Mouse (Mus musculus): ENCODE data around the gene Timm10b. TPM values are rescaled to one million over a fixed set of nuclear protein-coding genes. Genes with fewer than 3 reads are reported as not detected.
A peak's percentile ranks its signal among the peaks of the same experiment; 100 is the strongest.

The Timm10b gene
- total RNA-seq, 2 experiments from 2014 or later = 67.4 to 73.7 TPM

DNA sequence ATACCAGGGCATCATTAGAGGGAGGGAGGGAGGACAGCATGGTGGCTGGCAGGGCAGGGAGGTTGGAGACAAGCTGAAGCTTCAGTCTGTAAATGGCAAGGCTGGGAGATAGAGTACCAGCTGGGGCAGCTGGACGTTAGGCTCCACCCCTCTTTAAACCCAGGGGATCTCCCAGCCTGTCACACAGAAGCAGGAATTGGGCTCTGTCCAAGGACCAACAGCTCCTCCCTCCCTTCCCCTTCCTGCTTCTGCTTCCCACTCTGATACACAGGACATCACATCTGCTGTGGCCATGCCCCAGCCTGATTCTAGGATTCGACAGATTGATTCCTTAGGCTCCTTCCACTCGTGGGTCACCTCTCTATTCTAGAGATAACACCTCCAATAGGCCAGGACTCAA, 11.2 kb upstream of the Timm10b start:
- TF ChIP-seq CTCF (conservative IDR thresholded peaks at IDR 0.05) = no peak
- Histone ChIP-seq H3K27ac (peak overlapping the region; percentile 75), H3K4me3 (peak overlapping the region; percentile 1; the same call in 1 of the 2 replicates)
- DNase-seq (ENCODE audit: low spot score in 2 of 2) = peak; percentile 34 to 60

DNA sequence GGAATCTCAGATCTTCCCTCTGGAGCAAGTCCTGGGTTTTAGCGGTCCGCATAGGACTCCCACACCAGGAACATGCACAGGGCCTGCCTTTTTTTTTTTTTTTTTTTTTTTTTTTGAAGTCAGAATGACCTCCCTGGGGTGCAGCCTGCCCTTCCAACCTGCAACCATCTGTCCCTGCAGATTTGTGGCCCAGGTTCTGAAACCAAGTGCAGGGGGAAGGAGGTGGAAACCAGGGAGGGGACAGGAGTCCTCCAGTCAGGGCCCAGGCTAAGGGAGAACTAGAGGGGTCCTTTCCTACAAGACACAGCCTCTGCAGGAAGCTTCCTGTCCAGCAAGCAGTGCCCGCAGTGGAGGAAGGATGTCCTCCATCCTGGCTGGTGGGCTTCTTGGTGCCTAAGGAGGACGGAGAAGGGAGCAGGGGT, 7.3 kb upstream of the Timm10b start:
- peak overlapping the region; percentile 97 for H3K27ac ChIP-seq
- no peak for DNase-seq (ENCODE audit: low spot score in 2 of 2)
- peak overlapping the region; percentile 89 for H3K4me3 ChIP-seq
- no peak for TF ChIP-seq CTCF (conservative IDR thresholded peaks at IDR 0.05)

DNA sequence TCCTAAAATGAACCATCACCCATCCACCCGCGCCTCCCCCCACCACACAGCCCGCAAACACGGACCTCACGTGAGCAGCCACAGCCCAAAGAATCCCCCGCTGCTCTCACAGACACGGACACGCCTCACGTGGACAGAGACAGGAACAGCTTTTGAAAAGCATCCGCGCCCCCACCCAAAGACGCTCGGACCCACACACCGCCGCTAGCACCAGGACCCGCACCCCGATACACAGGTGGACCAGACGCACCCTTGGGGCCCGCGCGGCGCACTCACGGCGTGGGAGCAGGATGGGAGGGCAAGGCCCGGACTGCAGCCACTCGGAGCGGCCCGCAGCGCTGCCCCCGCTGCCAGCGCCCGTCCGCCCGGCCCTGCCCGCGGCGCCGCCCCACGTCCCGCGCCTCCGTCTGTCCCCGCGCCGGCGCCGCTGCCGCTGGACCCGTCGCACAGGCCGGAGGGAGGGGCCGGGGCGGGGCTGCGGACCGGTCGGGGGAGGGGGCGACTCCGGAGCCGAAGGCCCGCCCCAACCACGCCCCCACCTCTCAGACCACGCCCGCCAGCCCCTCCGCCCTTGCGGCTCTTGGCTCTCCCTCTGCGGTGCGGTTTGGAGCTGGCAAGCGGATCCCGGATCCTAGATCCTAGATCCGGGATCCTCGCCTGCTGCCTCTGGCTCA, 6.6 kb upstream of the Timm10b start, which contains the start of gene Trim3:
TSS of gene Trim3 (minus strand) at position 445 of the 674 bp plus-strand sequence.
- DNase-seq (ENCODE audit: low spot score in 2 of 2) = peak; percentile 91
- H3K27ac ChIP-seq = peak within 1 kb of the TSS; percentile 97
- H3K4me3 ChIP-seq = peak within 1 kb of the TSS; percentile 89
- no peak for TF ChIP-seq CTCF (conservative IDR thresholded peaks at IDR 0.05)

- no peak for TF ChIP-seq CTCF (conservative IDR thresholded peaks at IDR 0.05)
- Histone ChIP-seq H3K4me3 (peak overlapping the region; percentile 89), H3K27ac (peak overlapping the region; percentile 87)
- DNase-seq (ENCODE audit: low spot score in 2 of 2) = no peak
Measured at GRCm38 (mm10) chr7:105633801-105634135, 6.1 kb upstream of the Timm10b start.

DNA sequence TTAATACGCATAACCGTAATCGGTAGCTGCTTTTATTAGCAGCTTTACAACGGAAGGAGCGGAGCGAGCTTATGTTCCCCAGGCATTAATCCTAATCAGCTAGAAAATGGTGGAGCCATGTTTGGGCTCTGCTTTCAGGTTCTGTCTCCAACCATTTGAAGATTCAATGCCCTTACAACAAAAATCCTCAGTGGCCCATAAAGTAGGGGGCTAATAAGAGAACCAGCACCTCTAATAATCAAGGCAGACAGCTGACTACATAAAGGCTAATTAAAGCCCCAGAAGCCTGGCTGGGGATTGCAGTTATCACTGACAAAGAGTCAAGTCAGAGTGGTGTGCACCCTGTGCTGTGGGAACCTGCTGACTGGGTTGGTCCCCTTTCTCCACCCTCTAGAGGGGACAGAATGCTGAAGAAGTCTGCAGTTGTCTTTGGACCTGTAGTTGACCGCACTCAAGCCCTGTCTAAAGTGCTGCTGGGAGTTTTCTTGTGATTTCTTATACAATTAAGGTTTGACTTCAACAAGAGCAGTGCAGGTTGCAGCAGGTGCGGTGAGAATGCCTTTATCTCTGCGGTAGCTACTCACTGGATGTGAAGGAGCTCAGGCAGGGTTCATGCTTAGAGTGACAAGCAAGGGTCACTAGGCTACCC, 5.5 kb upstream of the Timm10b start:
- no peak for DNase-seq (ENCODE audit: low spot score in 2 of 2)
- Histone ChIP-seq H3K27ac (peak overlapping the region; percentile 87), H3K4me3 (peak overlapping the region; percentile 89)
- TF ChIP-seq CTCF (conservative IDR thresholded peaks at IDR 0.05) = no peak

DNA sequence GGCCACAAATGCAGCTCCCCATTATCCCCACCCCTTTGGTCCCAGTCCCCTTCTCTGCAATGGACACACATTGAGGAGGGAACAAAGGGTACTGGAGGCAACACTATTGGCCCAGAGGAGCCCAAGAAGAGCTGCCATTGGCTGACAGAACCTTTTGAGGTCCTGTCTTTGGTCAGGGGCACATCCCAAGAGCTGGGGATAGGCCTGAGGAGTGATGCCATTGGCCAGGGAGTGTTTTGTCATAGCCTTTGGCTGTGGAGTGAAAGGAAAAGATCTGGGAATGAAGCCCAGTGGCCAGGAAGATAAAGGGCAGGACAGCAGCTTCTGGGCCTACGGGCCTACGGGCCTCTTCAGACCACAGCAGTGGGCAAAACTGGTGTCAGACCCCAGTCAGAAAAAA, 4.1 kb upstream of the Timm10b start:
- no peak for TF ChIP-seq CTCF (conservative IDR thresholded peaks at IDR 0.05)
- no peak overlapping the region for H3K4me3 ChIP-seq
- DNase-seq (ENCODE audit: low spot score in 2 of 2) = no peak
- peak overlapping the region; percentile 25; the same call in 1 of the 2 replicates for H3K27ac ChIP-seq

DNA sequence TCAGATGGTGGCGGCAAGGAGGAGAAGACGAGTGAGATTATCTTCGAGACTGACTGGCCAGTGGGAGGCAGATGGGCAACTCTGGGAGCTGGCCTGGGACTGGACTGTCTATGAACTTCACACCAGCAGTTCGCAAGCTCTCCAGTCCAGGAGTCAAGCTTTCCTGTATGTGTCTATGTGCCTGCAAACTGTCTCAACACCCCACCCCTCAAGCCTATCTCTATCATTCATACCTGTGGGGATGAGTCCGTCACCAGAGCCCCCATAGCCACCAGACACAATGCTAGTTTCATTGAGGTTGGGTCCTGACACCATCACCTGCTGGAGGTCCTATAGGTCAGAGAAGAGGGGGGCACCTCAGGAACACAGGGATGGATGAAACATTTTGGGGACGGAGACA, 1.1 kb upstream of the Timm10b start:
- H3K4me3 ChIP-seq = no peak overlapping the region; the same call in 1 of the 2 replicates
- no peak overlapping the region for H3K27ac ChIP-seq
- no peak for DNase-seq (ENCODE audit: low spot score in 2 of 2)
- TF ChIP-seq CTCF (conservative IDR thresholded peaks at IDR 0.05) = no peak

DNA sequence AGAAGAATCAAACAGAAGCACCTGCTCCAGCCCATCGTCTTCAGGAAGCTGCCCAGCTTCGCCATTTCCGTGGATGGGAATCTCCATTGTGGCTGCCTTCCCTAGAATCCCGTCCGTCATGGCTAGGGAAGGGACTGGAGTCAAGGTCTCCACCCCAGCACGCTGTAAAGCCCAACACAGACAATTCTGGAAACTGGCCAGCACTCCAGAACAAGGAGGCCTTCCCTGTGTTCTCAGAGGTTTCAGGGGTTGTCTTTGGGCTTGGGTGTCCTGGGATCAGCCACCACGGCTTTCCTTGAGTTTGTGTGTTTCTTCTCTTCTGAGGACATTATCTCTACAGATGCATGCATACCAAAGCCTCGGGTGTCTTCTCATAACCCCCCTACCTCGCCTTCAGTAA, 552 bp upstream of the Timm10b start:
- Histone ChIP-seq H3K4me3 (peak overlapping the region; percentile 93), H3K27ac (peak overlapping the region; percentile 95; the same call in 1 of the 2 replicates)
- DNase-seq (ENCODE audit: low spot score in 2 of 2) = no peak
- no peak for TF ChIP-seq CTCF (conservative IDR thresholded peaks at IDR 0.05)

- Histone ChIP-seq H3K27ac (peak within 1 kb of the TSS; percentile 95), H3K4me3 (peak within 1 kb of the TSS; percentile 93)
- TF ChIP-seq CTCF (conservative IDR thresholded peaks at IDR 0.05) = no peak
- DNase-seq (ENCODE audit: low spot score in 2 of 2) = peak; percentile 98 to 99
Measured at GRCm38 (mm10) chr7:105640233-105640893, 507 bp downstream of the Timm10b start, which contains the start of the genes Arfip2 and Gm45799. Gene Arfip2, minus strand, starts transcription at chr7:105640416. Gene Gm45799, plus strand, starts transcription at chr7:105640552.

- TF ChIP-seq CTCF (conservative IDR thresholded peaks at IDR 0.05) = no peak
- DNase-seq (ENCODE audit: low spot score in 2 of 2) = no peak
- H3K4me3 ChIP-seq = peak overlapping the region; percentile 93
- H3K27ac ChIP-seq = peak overlapping the region; percentile 95
Measured at GRCm38 (mm10) chr7:105640894-105641255, 1.0 kb downstream of the Timm10b start.

- 0 out of 2 replicates have a peak overlapping the region, but pooled peaks have one; percentile 95 for H3K27ac ChIP-seq
- TF ChIP-seq CTCF (conservative IDR thresholded peaks at IDR 0.05) = no peak
- H3K4me3 ChIP-seq = peak overlapping the region; percentile 93
- DNase-seq (ENCODE audit: low spot score in 2 of 2) = no peak
Measured at GRCm38 (mm10) chr7:105641936-105642335, 2.1 kb downstream of the Timm10b start.

- peak; percentile 66 for TF ChIP-seq CTCF (conservative IDR thresholded peaks at IDR 0.05)
- DNase-seq (ENCODE audit: low spot score in 2 of 2) = peak in 1 of 2 experiments; percentile 55
- H3K4me3 ChIP-seq = peak within 1 kb of the TSS; percentile 41
- no peak within 1 kb of the TSS; the same call in 1 of the 2 replicates for H3K27ac ChIP-seq
Measured at GRCm38 (mm10) chr7:105650639-105651435, 11.0 kb downstream of the Timm10b start, which contains the start of gene Dnhd1. Gene Dnhd1, plus strand, starts transcription at chr7:105650827.
